Mouse (Mus musculus) hindbrain, postnatal 0 days (tissue): ENCODE measurements around the gene Anxa9. TPM values are rescaled to one million over a fixed set of nuclear protein-coding genes. Genes with fewer than 3 reads are reported as not detected.
A peak's percentile ranks its signal among the peaks of the same experiment; 100 is the strongest.

ENCODE experiments used
- ATAC-seq: fragments of 200-750 bp; cut with Nextera tagmentation; 2 replicates; pipeline ENCODE4 v1.8.0; 2017; ENCODE audit warnings: mild to moderate bottlenecking, moderate TSS enrichment, moderate library complexity
- DNase-seq: peaks from one replicate; pipeline ENCODE4 v3.0.0-alpha.2; 2015; ENCODE audit warnings: low spot score
- H3K27ac ChIP-seq: fragments of 300-500 bp; sonication (generic); 2 replicates; pipeline ENCODE4 v1.5.1; 2014; ENCODE audit warnings: mild to moderate bottlenecking
- H3K27me3 ChIP-seq: fragments of 300-500 bp; sonication (generic); 2 replicates; pipeline ENCODE4 v1.6.1; 2014; ENCODE audit warnings: low read length, mixed read lengths; ENCODE audit not compliant: insufficient read depth
- H3K36me3 ChIP-seq: fragments of 300-500 bp; sonication (generic); 2 replicates; pipeline ENCODE4 v1.6.1; 2014; ENCODE audit warnings: low read length, mixed read lengths; ENCODE audit not compliant: insufficient read depth
- H3K4me1 ChIP-seq: fragments of 300-500 bp; sonication (generic); 2 replicates; pipeline ENCODE4 v1.6.1; 2014; ENCODE audit warnings: antibody characterized with exemption, low read length, mixed read lengths; ENCODE audit not compliant: insufficient read depth
- H3K4me2 ChIP-seq: fragments of 300-500 bp; sonication (generic); 2 replicates; pipeline ENCODE4 v1.6.1; 2014; ENCODE audit warnings: low read depth, mild to moderate bottlenecking, low read length, moderate library complexity, mixed read lengths
- H3K4me3 ChIP-seq: fragments of 300-500 bp; sonication (generic); 2 replicates; pipeline ENCODE4 v1.5.1; 2014; ENCODE audit warnings: low read length
- H3K9ac ChIP-seq: fragments of 300-500 bp; sonication (generic); replicated peaks from 2 replicates; pipeline ENCODE4 v1.6.1; 2014; ENCODE audit warnings: mild to moderate bottlenecking, low read length, moderate library complexity, mixed read lengths
- H3K9me3 ChIP-seq: fragments of 300-500 bp; sonication (generic); 2 replicates; pipeline ENCODE4 v1.6.1; 2016; ENCODE audit warnings: low read length, mixed read lengths
- CTCF ChIP-seq: IDR thresholded peaks from 2 replicates; pipeline ENCODE4 v1.5.1; 2016; ENCODE audit warnings: antibody characterized with exemption, control low read depth, low read depth
- WGBS: fragments of 180-500 bp; shearing (Covaris S2); extraction: QIAGEN DNeasy Blood & Tissue Kit; methylation state at CpG from one replicate; pipeline ENCODE4 v1.1.7; 2014; 5-methylcytosine and 5-hydroxymethylcytosine counted together
- polyA plus RNA-seq: library from polyadenylated mRNA; unstranded; fragments of >200 nt; fragmentation: Nextera tagmentation; extraction: Ambion mirVana; gene quantifications from 2 replicates; pipeline ENCODE4 v1.2.1, GENCODE M21; 2015
- total RNA-seq: library from RNA; depleted of rRNA; stranded (reverse); fragments of >200 nt; gene quantifications from 2 replicates; pipeline ENCODE4 v1.2.3, GENCODE M21; 2014

Gene Anxa9
- total and polyA plus RNA-seq, 2 experiments from 2014 or later: 0.31 to 0.48 TPM

DNA sequence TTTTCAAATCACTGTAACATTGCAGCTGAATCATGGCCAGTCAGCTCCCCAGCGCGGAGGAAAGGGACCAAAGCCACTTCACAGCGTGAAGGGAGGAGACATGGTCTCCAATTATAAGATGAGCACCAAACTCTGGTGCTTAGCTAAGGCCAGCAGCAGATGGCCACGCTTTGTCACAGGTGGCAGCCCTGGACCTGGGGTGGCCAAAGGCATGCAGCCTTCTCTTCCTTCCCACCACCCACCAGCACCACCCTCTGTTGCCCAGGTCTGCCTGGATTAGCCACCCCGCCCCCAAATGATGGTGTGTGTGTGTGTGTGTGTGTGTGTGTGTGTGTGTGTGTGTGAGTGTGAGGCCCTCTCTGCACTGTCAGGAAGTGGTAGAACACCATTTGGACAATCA is 33.5 kb downstream of the Anxa9 start:
- Histone ChIP-seq H3K4me3 (no peak overlapping the region), H3K9ac (no peak overlapping the region), H3K27me3 (no peaks in the 10 kb centered on the region), H3K9me3 (no peaks in the 10 kb centered on the region), H3K4me2 (no peak overlapping the region), H3K27ac (no peak overlapping the region), H3K36me3 (peaks cover 8% of the 10 kb centered on the region; the same call in 1 of the 2 replicates), H3K4me1 (no peaks in the 10 kb centered on the region)
- DNase-seq (peak; percentile 21), ATAC-seq (no peak)
- 76% methylated on average over 5 of the region's 5 CpGs for WGBS
- no peak for TF ChIP-seq CTCF

DNA sequence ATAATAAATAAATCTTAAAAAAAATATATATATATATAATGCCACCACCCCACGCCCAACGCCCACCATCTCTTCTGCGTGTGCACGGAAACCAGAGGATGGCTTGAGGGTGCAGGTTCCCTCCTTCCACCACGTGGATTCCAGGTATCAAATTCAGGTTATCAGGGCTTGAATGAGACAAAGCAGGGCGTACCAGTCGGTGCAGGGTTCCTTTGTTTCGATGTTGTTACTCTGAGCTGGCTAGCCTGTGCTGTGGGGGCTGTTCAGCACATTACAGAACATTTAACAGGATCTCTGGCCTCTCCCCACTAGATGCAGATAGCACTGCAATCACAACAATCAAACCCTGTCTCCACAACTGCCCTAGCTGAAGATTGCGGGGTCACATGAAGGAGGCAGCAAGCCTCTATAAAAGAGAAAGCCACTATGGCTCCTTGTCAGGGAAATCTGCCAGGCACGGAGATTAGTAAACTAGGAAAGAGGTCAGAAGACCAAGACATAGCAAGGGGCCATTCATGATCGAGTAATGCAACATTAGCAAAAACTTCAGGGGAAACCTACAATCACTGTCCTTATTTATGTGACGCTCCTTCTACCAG is 36.1 kb downstream of the Anxa9 start:
- Histone ChIP-seq H3K4me1 (no peaks in the 10 kb centered on the region), H3K36me3 (peaks cover 22% of the 10 kb centered on the region; the same call in 1 of the 2 replicates), H3K4me3 (no peak overlapping the region), H3K9ac (no peak overlapping the region), H3K27ac (no peak overlapping the region), H3K4me2 (no peak overlapping the region), H3K9me3 (no peaks in the 10 kb centered on the region), H3K27me3 (no peaks in the 10 kb centered on the region)
- no peak for ATAC-seq
- no peak for DNase-seq
- TF ChIP-seq CTCF: no peak
- 83% methylated on average over 12 of the region's 12 CpGs for WGBS

DNA sequence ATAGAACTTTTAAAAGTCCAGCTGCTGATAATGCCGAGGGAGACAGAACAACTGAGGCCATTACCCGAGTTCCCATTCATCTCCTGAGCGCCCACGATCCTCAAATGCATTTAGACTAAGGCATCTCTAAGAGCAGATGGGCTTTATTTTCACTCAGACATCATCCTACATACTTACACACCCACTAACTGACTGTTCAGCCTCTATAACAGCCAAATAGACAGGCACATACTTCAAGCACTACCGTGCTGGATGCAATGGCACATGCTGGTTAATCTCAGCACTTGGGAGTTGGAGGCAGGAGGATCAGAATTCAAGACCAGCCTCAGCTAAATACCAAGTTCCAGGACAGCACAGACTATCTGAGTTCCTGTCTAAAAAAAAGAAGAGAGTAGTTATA is 37.2 kb downstream of the Anxa9 start:
- ATAC-seq (no peak), DNase-seq (no peak)
- no peak overlapping the region for H3K4me2 ChIP-seq
- peaks cover 28% of the 10 kb centered on the region; the same call in 1 of the 2 replicates for H3K36me3 ChIP-seq
- no peak for TF ChIP-seq CTCF
- WGBS: 85% methylated on average over 5 of the region's 5 CpGs
- H3K4me3 ChIP-seq: no peak overlapping the region
- no peaks in the 10 kb centered on the region for H3K9me3 ChIP-seq
- no peaks in the 10 kb centered on the region for H3K27me3 ChIP-seq
- H3K27ac ChIP-seq: no peak overlapping the region
- H3K9ac ChIP-seq: no peak overlapping the region
- H3K4me1 ChIP-seq: no peaks in the 10 kb centered on the region

DNA sequence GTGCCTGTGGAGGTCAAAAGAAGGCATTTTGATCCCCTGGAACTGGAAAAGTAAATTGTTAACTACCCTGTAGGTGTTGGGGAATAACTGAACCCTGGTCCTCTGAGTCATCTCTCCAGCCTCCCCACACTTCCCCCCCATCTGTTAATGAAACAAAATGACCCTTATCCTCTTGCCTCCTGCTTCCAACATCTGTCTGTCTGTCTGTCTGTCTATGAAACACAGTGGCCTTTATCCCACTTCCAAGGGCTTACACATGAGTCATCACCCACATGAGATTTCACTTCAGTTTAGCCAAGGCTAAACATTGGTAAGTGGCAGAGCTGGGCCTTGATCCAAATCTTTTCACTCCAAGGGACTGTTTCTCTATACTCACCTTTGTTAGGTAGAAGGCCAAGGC is 39.1 kb downstream of the Anxa9 start:
- no peaks in the 10 kb centered on the region for H3K27me3 ChIP-seq
- H3K4me1 ChIP-seq: no peaks in the 10 kb centered on the region
- H3K4me3 ChIP-seq: no peak overlapping the region
- DNase-seq (no peak), ATAC-seq (no peak)
- H3K27ac ChIP-seq: no peak overlapping the region
- no peak overlapping the region for H3K9ac ChIP-seq
- peaks cover 37% of the 10 kb centered on the region; the same call in 1 of the 2 replicates for H3K36me3 ChIP-seq
- no peaks in the 10 kb centered on the region for H3K9me3 ChIP-seq
- TF ChIP-seq CTCF: no peak
- no peak overlapping the region for H3K4me2 ChIP-seq

DNA sequence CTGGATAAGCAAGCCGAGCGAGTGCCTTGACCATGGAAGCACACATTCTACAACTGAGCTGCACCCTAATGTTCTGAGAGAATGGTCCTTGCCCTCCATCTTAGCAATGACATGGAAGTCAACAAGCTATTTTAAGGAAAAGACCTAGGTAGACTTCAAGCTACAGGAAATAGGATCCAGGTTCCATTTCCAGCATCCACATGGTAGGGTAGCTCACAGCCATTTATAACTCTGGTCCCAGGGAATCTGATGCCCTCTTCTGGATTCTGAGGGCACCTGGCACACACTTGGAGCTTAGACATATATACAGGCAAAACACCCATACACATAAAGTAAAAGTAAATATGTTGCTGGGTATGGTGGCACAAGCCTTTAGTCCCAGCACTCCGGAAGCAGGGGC is 40.9 kb downstream of the Anxa9 start:
- H3K36me3 ChIP-seq: peaks cover 46% of the 10 kb centered on the region
- H3K27ac ChIP-seq: no peak overlapping the region
- 96% methylated on average over 3 of the region's 3 CpGs for WGBS
- no peak overlapping the region for H3K4me3 ChIP-seq
- no peak overlapping the region for H3K4me2 ChIP-seq
- DNase-seq (no peak), ATAC-seq (no peak)
- H3K9ac ChIP-seq: no peak overlapping the region
- no peaks in the 10 kb centered on the region for H3K27me3 ChIP-seq
- no peaks in the 10 kb centered on the region for H3K4me1 ChIP-seq
- no peaks in the 10 kb centered on the region for H3K9me3 ChIP-seq
- no peak for TF ChIP-seq CTCF

DNA sequence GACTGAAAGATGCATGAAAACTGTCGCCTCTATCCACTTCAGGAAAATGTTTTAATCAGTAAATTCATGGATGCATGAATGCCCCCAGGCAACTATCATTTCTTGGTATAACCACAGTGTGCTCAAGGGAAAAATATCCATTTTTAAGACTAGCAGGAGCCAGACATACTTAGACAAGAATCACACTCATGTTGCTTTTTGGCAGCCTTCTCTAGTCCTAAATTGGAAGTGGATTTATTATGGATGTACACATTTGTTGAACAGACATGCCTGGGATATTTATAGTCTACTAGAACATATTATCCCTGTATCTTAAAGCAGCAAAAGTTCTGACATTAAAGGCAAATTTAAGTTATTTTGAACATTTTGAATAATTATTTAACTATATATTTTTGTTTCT is 42.3 kb downstream of the Anxa9 start:
- no peaks in the 10 kb centered on the region for H3K4me1 ChIP-seq
- ATAC-seq (no peak), DNase-seq (no peak)
- no peak overlapping the region for H3K4me2 ChIP-seq
- peaks cover 46% of the 10 kb centered on the region for H3K36me3 ChIP-seq
- H3K27ac ChIP-seq: no peak overlapping the region
- no peaks in the 10 kb centered on the region for H3K9me3 ChIP-seq
- H3K27me3 ChIP-seq: no peaks in the 10 kb centered on the region
- H3K9ac ChIP-seq: no peak overlapping the region
- TF ChIP-seq CTCF: no peak
- WGBS: 63% methylated on average over 1 of the region's 1 CpGs
- H3K4me3 ChIP-seq: no peak overlapping the region

DNA sequence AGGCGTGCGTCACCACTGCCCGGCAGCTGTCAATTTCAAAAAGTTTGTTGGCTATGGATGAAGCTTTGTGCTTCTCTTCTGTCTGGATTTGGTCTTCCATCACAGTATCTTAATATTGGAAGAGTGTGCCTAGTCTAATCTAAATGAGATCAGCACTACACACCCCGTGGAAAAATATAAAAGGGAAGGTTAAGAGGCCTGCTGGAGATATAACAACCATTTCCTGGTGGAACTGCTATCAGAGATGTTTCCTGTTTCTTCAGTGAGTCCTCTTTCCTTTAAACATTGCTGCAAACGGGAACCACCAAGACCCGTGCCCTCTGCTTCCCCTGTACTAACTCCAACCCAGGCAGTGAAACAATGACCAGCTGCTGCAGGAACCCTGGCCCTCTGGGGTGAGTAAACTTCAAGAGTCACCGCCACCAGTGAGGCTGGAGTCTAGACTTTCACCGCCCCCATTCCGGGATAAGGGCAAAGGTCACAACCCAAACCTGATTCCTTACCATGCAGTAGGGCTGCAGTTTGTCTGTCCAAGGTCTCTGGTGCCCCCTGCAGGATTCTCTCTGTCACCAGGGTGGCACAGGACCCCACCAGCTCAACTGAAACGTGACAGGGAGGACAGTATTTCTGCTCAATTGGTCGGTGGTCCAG is 43.8 kb downstream of the Anxa9 start:
- Histone ChIP-seq H3K4me2 (no peak overlapping the region), H3K36me3 (peaks cover 42% of the 10 kb centered on the region), H3K4me1 (no peaks in the 10 kb centered on the region), H3K4me3 (no peak overlapping the region), H3K27ac (no peak overlapping the region), H3K9me3 (no peaks in the 10 kb centered on the region), H3K27me3 (no peaks in the 10 kb centered on the region), H3K9ac (no peak overlapping the region)
- ATAC-seq (no peak; the same call in 1 of the 2 replicates), DNase-seq (peak; percentile 56)
- 50% methylated on average over 11 of the region's 11 CpGs for WGBS
- TF ChIP-seq CTCF: peak; percentile 69
